Mouse (Mus musculus) retina, postnatal 1 day (tissue): ENCODE results near the gene Gnas.
"Not testable (repeated sequence)": the region's sequence is repeated elsewhere in the genome, so short reads cannot be mapped to it uniquely, and the experiment has no call there.

Experiments
- DNase-seq: peaks from one replicate; pipeline ENCODE4 v3.0.0-alpha.2; 2012

Gnas gene

GRCm38 (mm10) chr2:174328926-174329662 is 45.0 kb downstream of the Gnas start:
- peak; percentile 56 for DNase-seq

GRCm38 (mm10) chr2:174329663-174330615 is 45.8 kb downstream of the Gnas start:
- peak; percentile 92 for DNase-seq

GRCm38 (mm10) chr2:174330616-174331191 is 46.6 kb downstream of the Gnas start:
- DNase-seq = peak; percentile 89

GRCm38 (mm10) chr2:174331282-174332030 is 47.3 kb downstream of the Gnas start:
- DNase-seq = peak; percentile 34

GRCm38 (mm10) chr2:174333239-174333890 is 49.2 kb downstream of the Gnas start:
- DNase-seq = no peak

- no peak for DNase-seq
Observed at GRCm38 (mm10) chr2:174334415-174334814, 50.3 kb downstream of the Gnas start.

- DNase-seq = no peak
Observed at GRCm38 (mm10) chr2:174337275-174337674, 53.2 kb downstream of the Gnas start.

- no peak for DNase-seq
Observed at GRCm38 (mm10) chr2:174339701-174340100, 55.6 kb downstream of the Gnas start.

GRCm38 (mm10) chr2:174340229-174340892 is 56.2 kb downstream of the Gnas start:
- DNase-seq = no peak

GRCm38 (mm10) chr2:174340893-174341580 is 56.9 kb downstream of the Gnas start:
- DNase-seq = no peak

GRCm38 (mm10) chr2:174342793-174343400 is 58.8 kb downstream of the Gnas start:
- no peak for DNase-seq

- no peak for DNase-seq
Observed at GRCm38 (mm10) chr2:174343566-174343965, 59.4 kb downstream of the Gnas start.

- peak; percentile 74 for DNase-seq
Observed at GRCm38 (mm10) chr2:174344003-174344655, 60.0 kb downstream of the Gnas start.

- no peak for DNase-seq
Observed at GRCm38 (mm10) chr2:174344996-174345395, 60.9 kb downstream of the Gnas start.

- DNase-seq = no peak
Observed at GRCm38 (mm10) chr2:174346612-174346998, 62.5 kb downstream of the Gnas start, which contains the start of gene Gm20721. TSS of gene Gm20721 (minus strand) at chr2:174346712.

GRCm38 (mm10) chr2:174346999-174347668 is 63.0 kb downstream of the Gnas start:
- DNase-seq = not testable (repeated sequence)

- no peak for DNase-seq
Observed at GRCm38 (mm10) chr2:174358516-174358915, 74.4 kb downstream of the Gnas start.

- peak; percentile 17 for DNase-seq
Observed at GRCm38 (mm10) chr2:174359656-174360055, 75.5 kb downstream of the Gnas start.

- DNase-seq = no peak
Observed at GRCm38 (mm10) chr2:174366571-174366970, 82.5 kb downstream of the Gnas start.
